Mouse (Mus musculus) ES-Bruce4 (cell line): ENCODE data around the gene Ntrk3. TPM values are rescaled to one million over a fixed set of nuclear protein-coding genes. Genes with fewer than 3 reads are reported as not detected.

Source experiments
- H3K27ac ChIP-seq: 2 replicates; pipeline ENCODE4 v1.5.1; 2012; ENCODE audit warnings: low read length, inconsistent platforms; ENCODE audit not compliant: insufficient read depth
- H3K27me3 ChIP-seq: 2 replicates; pipeline ENCODE4 v1.6.1; 2012; ENCODE audit warnings: mild to moderate bottlenecking, low read length, inconsistent platforms; ENCODE audit not compliant: control insufficient read depth, poor library complexity, insufficient read depth, severe bottlenecking
- H3K36me3 ChIP-seq: 2 replicates; pipeline ENCODE4 v1.6.1; 2012; ENCODE audit warnings: inconsistent platforms, mild to moderate bottlenecking, low read length, moderate library complexity; ENCODE audit not compliant: control insufficient read depth, poor library complexity, insufficient read depth, severe bottlenecking
- H3K4me1 ChIP-seq: one replicate; pipeline ENCODE4 v1.8.1; 2011; ENCODE audit warnings: low read length; ENCODE audit not compliant: control insufficient read depth, insufficient read depth
- H3K4me3 ChIP-seq: 2 replicates; pipeline ENCODE4 v1.5.1; 2011; ENCODE audit warnings: low read depth, mild to moderate bottlenecking, low read length
- H3K9ac ChIP-seq: 2 replicates; pipeline ENCODE4 v1.6.1; 2012; ENCODE audit warnings: low read depth, mild to moderate bottlenecking, inconsistent platforms; ENCODE audit not compliant: poor library complexity, severe bottlenecking
- H3K9me3 ChIP-seq: replicated peaks from 2 replicates; pipeline ENCODE4 v1.6.1; 2012; ENCODE audit warnings: mild to moderate bottlenecking, low read length, inconsistent platforms; ENCODE audit not compliant: control insufficient read depth, poor library complexity, insufficient read depth, severe bottlenecking
- CTCF ChIP-seq: IDR thresholded peaks from one replicate; pipeline ENCODE4 v1.8.1; 2011; ENCODE audit warnings: low read depth, low read length
- EP300 ChIP-seq: IDR thresholded peaks from 2 replicates; pipeline ENCODE4 v1.6.1; 2011; ENCODE audit warnings: low read depth, low read length; ENCODE audit not compliant: insufficient read depth
- POLR2A ChIP-seq: IDR thresholded peaks from one replicate; pipeline ENCODE4 v1.8.1; 2011; ENCODE audit warnings: low read length; ENCODE audit not compliant: insufficient read depth
- polyA plus RNA-seq: library from polyadenylated mRNA; stranded (reverse); fragments of >200 nt; gene quantifications from 2 replicates; pipeline ENCODE4 v1.2.4, GENCODE M21; 2011; ENCODE audit warnings: low read depth; ENCODE audit not compliant: missing spikeins, insufficient read depth, insufficient read length

Ntrk3 gene
- polyA plus RNA-seq, 1 experiment, result not detected

DNA sequence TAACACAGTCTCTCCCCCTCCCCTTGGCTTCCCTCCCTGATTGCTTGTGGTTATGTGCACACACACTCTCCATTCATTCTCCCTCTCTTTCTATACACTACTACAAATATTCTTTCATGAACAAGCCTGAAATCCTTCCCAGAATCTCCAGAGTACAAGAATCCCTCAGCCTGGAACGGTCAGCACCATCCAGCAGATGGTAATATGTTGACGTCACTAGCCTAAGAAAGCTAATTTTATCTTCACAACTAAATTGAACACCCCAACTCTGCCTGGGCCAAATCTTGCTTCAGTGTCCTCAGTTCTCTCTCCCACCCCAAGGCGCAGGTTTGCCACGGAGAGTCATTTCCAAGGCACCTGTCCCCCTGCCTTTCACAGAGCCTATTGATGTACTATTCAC lies 239.5 kb downstream of the Ntrk3 start:
- H3K9me3 ChIP-seq, result peaks cover 11% of the 10 kb centered on the region
- TF ChIP-seq CTCF (no peak), EP300 (no peak), POLR2A (no peak)

GRCm38 (mm10) chr7:78497819-78498218 lies 240.0 kb downstream of the Ntrk3 start:
- TF ChIP-seq EP300 (no peak), CTCF (no peak), POLR2A (no peak)
- Histone ChIP-seq H3K9ac (no peak overlapping the region), H3K27ac (no peak overlapping the region), H3K36me3 (no peaks in the 10 kb centered on the region), H3K4me3 (no peak overlapping the region), H3K9me3 (peaks cover 11% of the 10 kb centered on the region), H3K27me3 (no peaks in the 10 kb centered on the region), H3K4me1 (no peaks in the 10 kb centered on the region)

More for the DNA sequence above, 239.5 kb downstream of the Ntrk3 start:
- Histone ChIP-seq H3K27ac (no peak overlapping the region), H3K9ac (no peak overlapping the region), H3K36me3 (no peaks in the 10 kb centered on the region), H3K27me3 (no peaks in the 10 kb centered on the region), H3K4me1 (no peaks in the 10 kb centered on the region), H3K4me3 (no peak overlapping the region)

DNA sequence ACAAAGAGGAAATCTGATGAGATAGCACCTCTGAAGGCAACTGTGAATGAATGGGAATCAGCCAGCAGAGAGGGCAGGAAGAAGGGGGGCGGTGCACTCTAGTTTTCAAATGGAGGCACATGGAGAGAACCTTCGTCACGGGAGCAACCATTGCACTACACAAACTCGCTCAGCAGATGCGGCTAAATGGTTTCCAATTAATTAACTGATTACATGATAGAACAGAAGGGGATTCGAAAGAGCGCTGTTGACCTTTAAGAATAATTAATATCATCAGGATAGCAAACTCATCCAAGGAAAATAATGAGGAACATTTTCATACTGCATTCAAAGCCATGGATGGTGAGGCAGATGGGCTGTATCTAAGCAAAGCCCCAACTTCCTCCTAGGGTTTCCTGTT lies 244.2 kb downstream of the Ntrk3 start:
- Histone ChIP-seq H3K36me3 (no peaks in the 10 kb centered on the region), H3K4me1 (no peaks in the 10 kb centered on the region), H3K27me3 (no peaks in the 10 kb centered on the region), H3K9me3 (peaks cover 11% of the 10 kb centered on the region), H3K9ac (no peak overlapping the region), H3K27ac (no peak overlapping the region), H3K4me3 (no peak overlapping the region)
- TF ChIP-seq POLR2A, result no peak
- TF ChIP-seq CTCF, result no peak
- no peak for TF ChIP-seq EP300

- peaks cover 8% of the 10 kb centered on the region; the same call in 1 of the 2 replicates for H3K9me3 ChIP-seq
- no peak overlapping the region for H3K27ac ChIP-seq
- no peak overlapping the region for H3K4me3 ChIP-seq
- no peaks in the 10 kb centered on the region for H3K36me3 ChIP-seq
- no peaks in the 10 kb centered on the region for H3K4me1 ChIP-seq
- no peak overlapping the region for H3K9ac ChIP-seq
- no peaks in the 10 kb centered on the region for H3K27me3 ChIP-seq
- TF ChIP-seq EP300 (no peak), CTCF (no peak), POLR2A (no peak)
Measured at GRCm38 (mm10) chr7:78491176-78491575, 246.6 kb downstream of the Ntrk3 start.

GRCm38 (mm10) chr7:78484290-78484689 lies 253.5 kb downstream of the Ntrk3 start:
- no peaks in the 10 kb centered on the region for H3K4me1 ChIP-seq
- H3K9ac ChIP-seq, result no peak overlapping the region
- H3K27me3 ChIP-seq, result no peaks in the 10 kb centered on the region
- no peaks in the 10 kb centered on the region for H3K9me3 ChIP-seq
- no peak overlapping the region for H3K4me3 ChIP-seq
- H3K36me3 ChIP-seq, result no peaks in the 10 kb centered on the region
- H3K27ac ChIP-seq, result no peak overlapping the region
- TF ChIP-seq POLR2A, result no peak

GRCm38 (mm10) chr7:78483729-78484128 lies 254.1 kb downstream of the Ntrk3 start:
- Histone ChIP-seq H3K4me1 (no peaks in the 10 kb centered on the region), H3K4me3 (no peak overlapping the region), H3K9me3 (no peaks in the 10 kb centered on the region), H3K27me3 (no peaks in the 10 kb centered on the region), H3K9ac (no peak overlapping the region), H3K27ac (no peak overlapping the region), H3K36me3 (no peaks in the 10 kb centered on the region)
- no peak for TF ChIP-seq EP300
- TF ChIP-seq CTCF, result no peak
- TF ChIP-seq POLR2A, result no peak

DNA sequence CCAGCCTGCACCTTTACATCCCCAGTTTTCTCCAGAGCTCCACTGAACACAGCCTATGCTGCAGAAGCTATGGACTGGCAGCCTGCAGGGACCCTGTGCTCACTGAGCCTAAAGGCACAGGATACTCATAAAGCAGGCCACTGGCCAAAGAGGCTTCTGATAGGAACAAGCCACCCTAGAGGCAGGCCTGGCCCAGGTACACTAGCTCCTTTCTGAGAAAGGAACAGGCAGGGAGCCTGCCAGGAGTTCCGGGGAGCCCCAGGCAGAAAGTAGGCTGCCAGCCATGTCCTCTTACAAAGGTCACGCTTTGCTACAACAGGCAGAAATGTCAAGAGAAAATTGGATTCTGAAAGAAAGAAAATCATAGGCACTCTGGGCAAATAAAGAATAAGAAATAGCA lies 254.8 kb downstream of the Ntrk3 start:
- Histone ChIP-seq H3K9ac (no peak overlapping the region), H3K9me3 (no peaks in the 10 kb centered on the region), H3K4me3 (no peak overlapping the region), H3K27ac (no peak overlapping the region), H3K27me3 (no peaks in the 10 kb centered on the region), H3K4me1 (no peaks in the 10 kb centered on the region), H3K36me3 (no peaks in the 10 kb centered on the region)
- TF ChIP-seq POLR2A, result no peak
- no peak for TF ChIP-seq EP300
- TF ChIP-seq CTCF, result no peak
